Mouse (Mus musculus) small intestine, adult 2 months (tissue): Measurements from ENCODE around the gene Csnk1g2.

Source experiments
- CTCF ChIP-seq: fragments of 200-500 bp; IDR thresholded peaks from 2 replicates; pipeline ENCODE4 v1.5.1; 2012; ENCODE audit warnings: low read depth, mild to moderate bottlenecking, control low read depth, inconsistent platforms, low read length, moderate library complexity, mixed read lengths; ENCODE audit not compliant: insufficient replicate concordance, insufficient read length; ENCODE audit errors: extremely low read depth
- POLR2A ChIP-seq: fragments of 200-500 bp; IDR thresholded peaks from 2 replicates; pipeline ENCODE4 v1.6.1; 2012; ENCODE audit warnings: low read depth, mild to moderate bottlenecking, control low read depth, inconsistent platforms, low read length, moderate library complexity

GRCm38 (mm10) chr10:80674851-80675404, 52.3 kb downstream of the Csnk1g2 start:
- TF ChIP-seq CTCF (no peak), POLR2A (no peak)
